Mouse (Mus musculus) spleen, adult 18-20 months (tissue): ENCODE data around the gene Ckmt2.

ENCODE experiments used
- DNase-seq, 2 experiments: peaks; one replicate each; pipeline ENCODE4 v3.0.0; 2022; ENCODE audit warnings: mixed read lengths in 2 of 2

Gene Ckmt2

GRCm38 (mm10) chr13:91868577-91868976 is 8.1 kb downstream of the Ckmt2 start:
- DNase-seq, result no peak

- DNase-seq, result peak in 1 of 2 experiments; percentile 7
These were observed 17.9 kb downstream of the Ckmt2 start for GRCm38 (mm10) chr13:91858835-91859234.

GRCm38 (mm10) chr13:91857427-91857826 is 19.3 kb downstream of the Ckmt2 start:
- DNase-seq, result no peak

- no peak for DNase-seq
These were observed 22.3 kb downstream of the Ckmt2 start for GRCm38 (mm10) chr13:91854412-91854811.

- no peak for DNase-seq
These were observed 48.8 kb downstream of the Ckmt2 start for GRCm38 (mm10) chr13:91827876-91828275.

- no peak for DNase-seq
These were observed 50.6 kb downstream of the Ckmt2 start for GRCm38 (mm10) chr13:91826066-91826465.

- no peak for DNase-seq
These were observed 51.7 kb downstream of the Ckmt2 start for GRCm38 (mm10) chr13:91824845-91825550.

GRCm38 (mm10) chr13:91823735-91824134 is 53.0 kb downstream of the Ckmt2 start:
- DNase-seq, result no peak

- no peak for DNase-seq
These were observed 62.0 kb downstream of the Ckmt2 start for GRCm38 (mm10) chr13:91814670-91815069.

GRCm38 (mm10) chr13:91809476-91809875 is 67.2 kb downstream of the Ckmt2 start:
- DNase-seq, result no peak

- no peak for DNase-seq
These were observed 68.7 kb downstream of the Ckmt2 start for GRCm38 (mm10) chr13:91807874-91808575.

GRCm38 (mm10) chr13:91807155-91807839 is 69.4 kb downstream of the Ckmt2 start, which contains the start of gene Zcchc9:
Zcchc9 (minus strand) TSS chr13:91807705.
- DNase-seq, result peak; percentile 76 to 82
